Comparison of ENCODE assay signal across 8 mouse cellular contexts in the genomic region with DNA sequence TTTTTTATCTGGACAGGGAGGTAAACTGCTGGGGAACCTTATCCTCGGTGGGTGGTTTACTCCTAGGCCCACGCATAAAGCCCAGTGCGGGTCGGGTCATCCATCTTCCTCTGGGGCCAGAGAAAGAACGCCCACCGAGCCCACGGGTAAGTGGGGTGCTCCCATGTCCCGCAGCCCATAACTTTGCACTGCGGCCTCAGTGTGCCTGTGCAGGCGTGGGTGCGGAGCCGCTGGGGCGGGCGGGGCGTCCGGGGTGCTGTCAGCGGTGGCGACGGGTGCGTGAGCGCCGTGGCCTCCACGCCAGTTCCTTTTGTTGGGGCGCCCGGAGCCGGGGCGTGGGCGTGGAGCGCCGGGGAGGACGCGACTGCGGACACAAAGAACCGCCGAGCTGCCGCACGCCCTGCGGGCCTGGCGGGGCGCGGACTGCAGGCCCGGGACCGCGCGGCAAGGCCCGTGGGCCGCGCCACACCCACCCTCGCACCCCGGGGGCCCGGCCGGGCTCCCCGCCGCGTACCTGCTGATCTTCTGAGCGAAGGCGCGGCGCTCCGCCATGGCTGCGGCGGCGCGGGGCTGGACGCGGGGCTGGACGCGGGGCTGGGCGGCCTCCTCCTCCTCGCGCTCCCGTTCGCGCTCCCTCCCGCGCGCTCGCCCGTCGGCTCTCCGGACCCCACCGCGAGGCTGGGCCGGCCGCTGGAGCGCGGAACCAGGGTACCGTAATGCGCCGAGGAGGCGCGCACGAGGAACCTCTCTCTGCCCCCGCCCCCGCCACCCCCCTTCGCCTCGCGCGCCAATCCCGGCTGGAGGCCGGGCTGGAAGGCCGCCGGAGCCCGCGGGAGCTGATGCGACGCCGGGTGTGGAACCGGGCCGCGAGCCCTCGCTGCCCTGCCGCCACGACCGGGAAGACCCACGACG. TPM values are rescaled to one million over a fixed set of nuclear protein-coding genes. Genes with fewer than 3 reads are reported as not detected.
DNase-seq lines count a peak whose midpoint lies in the region; ATAC-seq lines count a peak whose summit lies in the region.

A gene (minus strand): TSS at position 705 of the 912 bp plus-strand sequence.

- WGBS in hindbrain, embryonic 11.5 days = under 1% methylated on average over 60 of the region's 117 CpGs
- WGBS in lung, embryonic 16.5 days = under 1% methylated on average over 69 of the region's 117 CpGs

- peak within 1 kb of the TSS; percentile 84 for H3K27ac ChIP-seq in hindbrain, embryonic 11.5 days (ENCODE audit: low read depth, low read length)
- H3K27ac ChIP-seq in lung, embryonic 16.5 days (ENCODE audit: low read length) = peak within 1 kb of the TSS; percentile 69

- peak within 1 kb of the TSS; percentile 97 for H3K9ac ChIP-seq in hindbrain, embryonic 11.5 days (ENCODE audit: low read depth, low read length)
- peak within 1 kb of the TSS; percentile 97 for H3K9ac ChIP-seq in lung, embryonic 16.5 days (ENCODE audit: low read length)

- no peaks in the 10 kb centered on the region for H3K36me3 ChIP-seq in hindbrain, embryonic 11.5 days (ENCODE audit: control insufficient read depth, insufficient read depth, low read length)
- no peaks in the 10 kb centered on the region for H3K36me3 ChIP-seq in lung, embryonic 16.5 days (ENCODE audit: control insufficient read depth, insufficient read depth, low read length)

- peak; percentile 96 for ATAC-seq in hindbrain, embryonic 11.5 days (ENCODE audit: low FRiP score)
- ATAC-seq in lung, embryonic 16.5 days (ENCODE audit: low read depth) = peak; percentile 95

- peaks cover 5% of the 10 kb centered on the region for H3K4me1 ChIP-seq in hindbrain, embryonic 11.5 days (replicated peaks; ENCODE audit: control insufficient read depth, insufficient read depth, low read length)
- H3K4me1 ChIP-seq in lung, embryonic 16.5 days (replicated peaks; ENCODE audit: control insufficient read depth, insufficient read depth, low read length) = peaks cover 38% of the 10 kb centered on the region

- no peaks in the 10 kb centered on the region for H3K27me3 ChIP-seq in hindbrain, embryonic 11.5 days (ENCODE audit: control insufficient read depth, insufficient read depth, low read length)
- H3K27me3 ChIP-seq in lung, embryonic 16.5 days (ENCODE audit: control insufficient read depth, insufficient read depth, low read depth, low read length) = no peaks in the 10 kb centered on the region

- no peaks in the 10 kb centered on the region for H3K9me3 ChIP-seq in hindbrain, embryonic 11.5 days (ENCODE audit: control insufficient read depth, low read length)
- no peaks in the 10 kb centered on the region for H3K9me3 ChIP-seq in lung, embryonic 16.5 days (ENCODE audit: control insufficient read depth, low read length)

- H3K4me2 ChIP-seq in hindbrain, embryonic 11.5 days (replicated peaks; ENCODE audit: low read depth, low read length) = peak within 1 kb of the TSS; percentile 65
- H3K4me2 ChIP-seq in lung, embryonic 16.5 days (ENCODE audit: low read depth, low read length) = peak within 1 kb of the TSS; percentile 92

- H3K4me3 ChIP-seq in hindbrain, embryonic 11.5 days (ENCODE audit: low read depth, low read length) = peak within 1 kb of the TSS; percentile 96
- H3K4me3 ChIP-seq in lung, embryonic 16.5 days (ENCODE audit: low read length) = peak within 1 kb of the TSS; percentile 67

- DNase-seq in WW6 (ENCODE audit: low read depth, low spot score) = peak; percentile 73
- DNase-seq in cerebellum, postnatal 25 days = peak; percentile 88 to 94
- peak; percentile 44 to 58 for DNase-seq in frontal cortex, postnatal 14 days (ENCODE audit: low spot score in 2 of 2)
- peak; percentile 95 for DNase-seq in hindbrain, embryonic 11.5 days (ENCODE audit: low spot score)
- peak; percentile 60 for DNase-seq in layer of hippocampus, adult 9-11 months
- DNase-seq in ovary, postnatal 36 days (ENCODE audit: low spot score) = peak; percentile 89
- peak; percentile 13 to 19 for DNase-seq in thymus, postnatal 36 days

RNA-seq across cellular contexts. Expression of the gene that starts here (rescaled TPM):
- polyA plus RNA-seq in hindbrain, embryonic 11.5 days (2014; fragmentation: Nextera tagmentation; extraction: Ambion mirVana) = 104 and 110 TPM in 2 replicates
- polyA plus RNA-seq in lung, embryonic 16.5 days (2015; fragmentation: Nextera tagmentation; extraction: Ambion mirVana) = 44.9 and 49.0 TPM in 2 replicates

Comparison
In these comparisons a context has a peak if more than half of its experiments do, and no peak if none do; other contexts are left out.
1. Peak in every context shown above with its lines: DNase-seq, ATAC-seq, H3K4me3 ChIP-seq and H3K27ac ChIP-seq.
2. DNase-seq: peak in every context shown above with its lines; median percentile 95 in hindbrain, embryonic 11.5 days; 91 in cerebellum, postnatal 25 days; 89 in ovary, postnatal 36 days; 73 in WW6; 60 in layer of hippocampus, adult 9-11 months; 51 in frontal cortex, postnatal 14 days; 16 in thymus, postnatal 36 days.